Mouse (Mus musculus) 3T3-L1 (cell line): Measurements from ENCODE around the gene 4921517D22Rik.
A peak's percentile ranks its signal among the peaks of the same experiment; 100 is the strongest.

Source experiments
- DNase-seq: peaks from one replicate; pipeline ENCODE4 v3.0.0-alpha.2; 2015; ENCODE audit warnings: low read depth, low spot score

4921517D22Rik gene

GRCm38 (mm10) chr13:59661387-59661786 lies 32.5 kb downstream of the 4921517D22Rik start:
- no peak for DNase-seq

DNA sequence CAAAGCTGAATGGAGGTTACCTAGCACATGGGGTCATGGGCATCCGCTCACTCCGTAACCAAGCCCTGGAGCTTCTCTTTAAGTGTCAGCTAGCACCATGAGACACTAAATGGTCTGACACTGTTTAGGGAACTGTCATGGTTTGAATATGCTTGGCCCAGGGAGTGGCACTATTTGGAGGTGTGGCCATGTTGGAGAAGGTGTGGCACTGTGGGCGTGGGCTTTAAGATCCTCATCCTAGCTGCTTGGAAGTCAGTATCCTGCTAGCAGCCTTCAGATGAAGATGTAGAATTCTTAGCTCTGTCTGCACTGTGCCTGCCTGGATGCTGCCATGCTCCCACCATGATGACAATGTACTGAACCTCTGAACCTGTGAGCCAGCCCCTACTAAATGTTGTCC lies 33.5 kb downstream of the 4921517D22Rik start:
- DNase-seq, result no peak

DNA sequence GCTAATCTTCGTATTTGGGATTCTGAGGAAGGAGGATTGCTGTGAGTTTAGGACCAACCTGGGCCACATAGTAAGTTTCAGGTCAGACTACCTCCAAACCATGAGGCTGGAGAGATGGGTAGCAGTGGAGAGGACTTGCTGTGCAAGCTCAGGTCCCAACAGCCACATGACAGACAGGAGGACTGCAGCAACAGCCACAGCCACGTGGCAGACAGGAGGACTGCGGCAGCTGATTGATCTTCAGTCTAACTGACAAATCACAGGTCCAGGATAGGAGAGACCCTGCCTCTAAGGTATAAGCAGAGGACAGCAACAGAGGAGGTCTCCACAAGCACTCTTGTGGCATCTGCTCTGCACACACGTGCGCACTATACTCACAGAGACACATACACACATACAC lies 36.1 kb downstream of the 4921517D22Rik start:
- no peak for DNase-seq

- no peak for DNase-seq
Observed at GRCm38 (mm10) chr13:59656975-59657388, 36.9 kb downstream of the 4921517D22Rik start.

DNA sequence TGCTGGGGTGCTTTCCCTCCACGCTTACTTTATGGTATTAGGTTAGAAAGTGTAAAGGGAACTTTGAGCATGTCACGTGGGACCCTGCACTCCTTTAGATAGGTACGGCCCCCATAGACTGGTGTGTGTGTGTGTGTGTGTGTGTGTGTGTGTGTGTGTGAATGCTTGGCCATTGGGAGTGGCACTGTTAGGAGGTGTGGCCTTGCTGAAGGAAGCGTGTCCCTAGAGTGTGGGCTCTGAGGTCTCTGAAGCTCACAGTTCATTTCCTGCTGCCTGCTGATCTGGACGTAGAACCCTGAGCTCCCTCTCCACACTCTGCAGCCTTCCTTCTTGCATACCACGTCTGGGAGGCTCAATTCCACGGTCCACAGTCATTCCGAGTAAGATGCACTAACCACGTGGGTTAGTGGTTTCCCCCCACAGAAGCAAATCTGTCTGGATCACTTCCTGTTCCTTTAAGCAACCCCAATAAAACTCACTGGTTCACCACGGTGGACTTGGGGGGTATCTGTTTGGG lies 37.5 kb downstream of the 4921517D22Rik start:
- DNase-seq, result peak; percentile 17

GRCm38 (mm10) chr13:59655718-59656315 lies 38.1 kb downstream of the 4921517D22Rik start:
- no peak for DNase-seq

DNA sequence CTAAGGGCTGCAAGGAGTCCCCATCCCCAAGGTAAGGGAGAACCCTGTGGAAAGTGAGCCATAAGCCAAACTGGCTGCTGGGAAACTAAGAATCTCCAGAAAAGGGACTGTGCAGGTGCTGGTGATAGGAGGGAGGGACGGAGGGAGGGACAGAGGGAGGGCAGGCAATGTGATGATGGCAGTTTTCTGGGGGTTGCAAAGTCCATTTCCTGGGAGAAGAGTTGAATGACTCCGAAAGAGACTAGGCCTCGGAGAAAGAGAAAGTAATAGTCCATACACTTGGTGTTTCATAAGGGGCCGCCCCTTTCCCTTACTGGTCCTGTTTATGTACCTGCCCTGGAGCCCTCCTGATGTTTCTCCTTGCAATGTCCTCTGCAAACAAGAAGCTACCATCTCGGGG lies 39.4 kb downstream of the 4921517D22Rik start:
- DNase-seq, result no peak

GRCm38 (mm10) chr13:59653136-59653535 lies 40.8 kb downstream of the 4921517D22Rik start:
- DNase-seq, result no peak

GRCm38 (mm10) chr13:59652651-59653050 lies 41.3 kb downstream of the 4921517D22Rik start:
- no peak for DNase-seq

- no peak for DNase-seq
Observed at GRCm38 (mm10) chr13:59649781-59650180, 44.1 kb downstream of the 4921517D22Rik start.

DNA sequence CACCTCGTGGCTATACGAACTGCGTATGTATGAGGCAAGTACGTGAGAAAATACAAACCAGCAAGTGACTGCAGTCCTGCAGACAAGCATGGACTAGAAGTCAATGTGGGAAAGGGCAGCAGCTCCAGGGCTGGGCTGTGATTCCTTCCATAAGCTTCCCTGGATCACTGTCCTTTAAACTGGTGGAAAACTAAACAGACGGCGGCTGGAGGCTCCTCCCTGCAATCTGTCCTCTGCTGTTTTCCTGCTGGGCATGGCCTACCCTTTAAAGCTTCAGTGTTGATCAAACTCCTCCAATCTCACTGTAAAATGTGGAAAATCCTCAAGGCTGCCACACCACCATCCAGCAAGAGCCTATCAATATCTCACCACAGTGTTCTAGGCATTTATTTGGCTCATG lies 45.3 kb downstream of the 4921517D22Rik start:
- DNase-seq, result no peak

- no peak for DNase-seq
Observed at GRCm38 (mm10) chr13:59647484-59647883, 46.4 kb downstream of the 4921517D22Rik start.

DNA sequence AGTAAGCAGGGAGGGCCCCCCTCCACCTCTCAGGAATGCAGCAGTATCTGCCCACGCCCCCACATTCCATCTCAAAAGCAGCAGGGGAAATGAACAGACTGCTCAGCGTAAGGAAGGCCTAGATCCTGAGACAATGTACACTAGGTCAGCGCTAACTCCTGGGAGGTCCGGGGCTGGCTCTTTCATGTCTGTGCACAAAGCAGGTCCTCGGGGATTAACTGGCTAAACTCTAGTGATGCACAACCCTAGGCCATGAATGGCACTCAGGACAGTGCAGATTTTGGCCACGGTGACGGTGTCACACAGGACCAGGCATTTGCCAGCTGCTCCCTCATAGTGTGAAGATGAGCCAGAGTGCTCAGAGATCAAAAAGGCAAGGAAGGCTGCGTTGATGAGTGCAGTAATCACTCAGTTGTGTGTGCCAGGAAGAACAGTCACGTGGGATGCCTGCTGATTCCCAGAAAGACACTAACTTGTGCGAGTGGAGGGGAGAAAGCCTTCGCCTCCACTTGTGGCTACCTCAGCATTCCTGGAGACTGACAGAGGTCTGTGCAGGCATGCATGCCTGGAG lies 47.1 kb downstream of the 4921517D22Rik start:
- peak; percentile 9 for DNase-seq

DNA sequence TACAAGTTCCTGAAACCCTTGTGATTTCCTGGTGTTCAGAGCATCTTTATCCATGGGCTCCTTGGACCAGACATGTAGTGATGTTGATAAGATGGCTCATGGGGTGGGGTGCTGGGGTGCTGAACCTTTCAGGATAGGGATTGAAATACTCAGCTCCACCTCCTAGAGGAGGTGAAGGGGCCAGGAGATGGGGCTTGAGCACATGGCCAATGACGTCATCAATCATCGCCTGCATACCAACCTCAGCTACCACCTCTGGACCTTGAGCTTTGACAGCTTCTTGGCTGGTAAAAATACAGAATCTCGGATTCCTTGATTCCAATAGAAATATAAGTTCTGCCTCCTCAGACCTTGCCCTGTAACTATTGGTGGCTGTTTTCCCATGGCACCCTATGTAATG lies 48.4 kb downstream of the 4921517D22Rik start:
- no peak for DNase-seq

DNA sequence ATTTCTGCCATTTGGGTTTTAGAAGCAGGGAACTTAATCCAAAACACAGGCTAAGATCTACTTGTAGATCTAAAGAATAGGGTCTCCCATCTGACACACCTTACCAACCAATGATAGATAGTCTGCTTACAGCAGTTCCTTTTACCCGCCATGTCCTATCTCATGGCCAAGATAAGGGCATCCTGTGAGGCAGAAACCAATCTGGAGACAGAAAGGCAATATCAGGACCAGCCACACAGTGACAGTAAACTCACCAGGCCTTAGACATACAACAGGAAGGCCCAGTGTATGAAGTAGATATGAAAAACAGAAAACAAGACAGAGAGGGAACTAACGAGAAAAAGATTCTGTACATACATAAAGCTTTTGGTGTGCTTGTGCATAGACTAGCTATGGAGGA lies 51.1 kb downstream of the 4921517D22Rik start:
- DNase-seq, result no peak

GRCm38 (mm10) chr13:59640178-59640440 lies 53.8 kb downstream of the 4921517D22Rik start:
- DNase-seq, result no peak

- no peak for DNase-seq
Observed at GRCm38 (mm10) chr13:59639368-59640177, 54.3 kb downstream of the 4921517D22Rik start.

GRCm38 (mm10) chr13:59637800-59638199 lies 56.1 kb downstream of the 4921517D22Rik start:
- no peak for DNase-seq
